Mouse (Mus musculus): ENCODE measurements around the gene Epc2.
A peak's percentile ranks its signal among the peaks of the same experiment; 100 is the strongest.
"Not testable (repeated sequence)": the region's sequence is repeated elsewhere in the genome, so short reads cannot be mapped to it uniquely, and the experiment has no call there.

Epc2 gene

GRCm38 (mm10) chr2:49471641-49472355, 20.5 kb downstream of the Epc2 start:
- no peak for DNase-seq (ENCODE audit: low read depth)

GRCm38 (mm10) chr2:49472443-49472842, 21.2 kb downstream of the Epc2 start:
- DNase-seq (ENCODE audit: low read depth): no peak

DNA sequence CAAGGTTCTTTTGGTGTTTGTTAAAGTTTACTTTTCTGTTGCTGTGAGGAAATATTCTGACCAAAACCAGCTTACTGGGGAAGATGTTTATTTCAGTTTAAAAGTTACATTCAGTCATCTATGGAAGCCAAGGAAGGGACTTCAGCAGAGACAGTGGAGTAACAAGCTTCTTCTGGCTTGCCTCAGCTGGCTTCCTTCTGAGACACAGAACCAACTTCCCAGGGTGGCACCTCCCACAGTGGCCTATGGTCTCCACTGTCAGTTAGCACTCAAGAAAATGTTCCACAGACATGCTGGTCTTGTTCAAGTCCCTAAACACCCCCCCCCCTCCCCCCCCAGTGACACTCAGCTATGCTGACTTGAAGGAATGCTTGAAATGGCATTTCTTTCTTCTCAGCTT, 30.9 kb downstream of the Epc2 start:
- no peak for DNase-seq (ENCODE audit: low read depth)

DNA sequence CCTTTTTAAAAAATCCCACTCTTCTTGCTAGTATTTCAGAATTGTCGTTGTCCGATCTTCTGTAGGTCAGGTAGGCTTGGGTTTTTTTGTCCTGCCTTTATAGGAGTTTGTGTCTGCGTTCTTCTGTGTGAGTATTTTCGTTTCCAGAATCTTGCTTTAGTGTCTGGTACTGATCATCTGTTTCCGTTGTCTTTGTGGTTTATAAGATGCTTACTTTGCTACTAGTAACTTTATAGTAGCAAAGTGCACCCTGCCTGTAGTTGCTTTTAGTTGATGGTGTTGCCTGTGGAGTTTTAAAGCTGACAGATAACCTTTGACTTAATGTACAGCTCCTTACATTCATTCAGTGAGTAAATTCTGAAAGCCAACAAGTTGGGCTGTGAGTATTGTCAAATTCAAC, 32.1 kb downstream of the Epc2 start:
- DNase-seq (ENCODE audit: low read depth): peak; percentile 27

GRCm38 (mm10) chr2:49501435-49501834, 50.1 kb downstream of the Epc2 start:
- no peak for DNase-seq (ENCODE audit: low read depth)

DNA sequence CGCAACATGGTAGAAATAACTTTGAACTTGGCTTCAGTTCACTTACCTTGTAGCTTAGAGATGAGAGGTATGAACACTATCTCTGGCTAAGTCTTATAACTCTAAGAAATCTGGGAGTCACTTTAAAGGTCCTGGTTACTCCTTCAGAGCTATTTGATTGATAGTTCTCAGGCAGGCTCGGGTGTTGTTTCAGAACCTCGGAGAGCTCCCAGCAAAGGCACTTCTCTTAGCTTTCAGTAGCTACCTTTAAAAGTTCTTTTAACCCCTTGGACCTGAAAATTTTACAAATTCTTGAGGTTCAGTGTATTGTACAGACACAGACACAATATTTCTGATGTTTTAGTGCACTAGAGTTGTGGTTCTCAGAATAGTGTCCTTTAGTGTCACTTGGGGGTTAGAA, 52.3 kb downstream of the Epc2 start:
- peak; percentile 44 for DNase-seq (ENCODE audit: low read depth)

GRCm38 (mm10) chr2:49505151-49505550, 53.9 kb downstream of the Epc2 start:
- not testable (repeated sequence) for DNase-seq (ENCODE audit: low read depth)

DNA sequence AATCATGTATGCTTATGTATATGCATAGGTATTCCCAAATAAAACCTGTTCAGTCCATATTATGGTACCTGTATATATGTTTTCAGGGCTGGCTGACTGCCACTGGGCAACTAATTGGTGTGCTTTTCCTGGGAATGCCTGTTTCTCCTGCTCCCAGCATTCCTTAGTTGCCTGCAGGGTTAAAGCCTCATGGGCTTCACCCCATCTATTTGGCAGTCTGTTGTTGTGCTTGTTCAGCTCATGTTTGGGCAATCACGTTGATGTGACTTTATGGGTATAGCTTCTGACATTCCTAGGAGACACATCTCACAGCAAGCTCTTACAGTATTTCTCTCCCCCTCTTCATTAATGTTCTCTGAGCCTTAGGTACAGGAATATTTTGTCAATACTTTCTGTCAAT, 59.5 kb downstream of the Epc2 start:
- DNase-seq (ENCODE audit: low read depth): no peak

DNA sequence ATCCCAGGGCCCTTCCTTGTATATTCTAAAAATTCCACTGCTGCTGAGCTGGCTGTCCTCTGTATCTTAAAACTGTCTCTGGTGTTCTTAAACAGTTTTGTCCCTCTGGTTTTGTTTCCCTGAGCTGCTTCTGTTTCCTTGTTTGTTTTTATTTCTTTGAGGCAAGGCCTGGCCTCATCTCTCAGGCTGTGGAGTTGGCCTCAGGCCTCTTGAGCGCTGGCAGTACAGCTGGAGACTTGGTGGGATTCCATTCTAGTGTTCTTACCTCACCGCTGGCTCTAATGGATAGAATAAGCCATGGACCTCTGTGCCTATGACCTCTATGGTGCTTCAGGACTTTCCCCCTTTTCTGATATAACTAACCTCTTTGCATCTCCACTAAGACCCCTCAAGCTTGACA, 64.7 kb downstream of the Epc2 start:
- DNase-seq (ENCODE audit: low read depth): no peak

- DNase-seq (ENCODE audit: low read depth): no peak
Measured at GRCm38 (mm10) chr2:49520409-49520808, 69.1 kb downstream of the Epc2 start.

DNA sequence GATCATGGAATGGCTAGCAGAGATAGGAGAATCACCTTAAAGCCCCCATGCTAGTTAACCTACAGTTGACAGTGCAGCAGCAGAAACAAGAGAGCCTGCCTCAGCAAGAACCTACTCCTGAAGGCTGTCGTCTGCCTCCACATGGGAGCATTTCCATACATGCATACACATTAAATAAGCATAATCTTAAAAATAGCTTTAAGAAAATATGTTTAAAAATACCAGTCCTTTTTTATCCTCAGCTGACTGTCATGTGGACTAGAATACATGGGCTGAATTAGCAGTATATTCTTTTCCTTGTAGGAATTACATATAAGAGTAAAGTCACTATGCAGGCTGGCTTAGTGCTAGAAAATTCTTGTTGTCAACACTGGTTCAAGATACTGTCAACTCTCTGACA, 69.7 kb downstream of the Epc2 start:
- DNase-seq (ENCODE audit: low read depth): no peak

DNA sequence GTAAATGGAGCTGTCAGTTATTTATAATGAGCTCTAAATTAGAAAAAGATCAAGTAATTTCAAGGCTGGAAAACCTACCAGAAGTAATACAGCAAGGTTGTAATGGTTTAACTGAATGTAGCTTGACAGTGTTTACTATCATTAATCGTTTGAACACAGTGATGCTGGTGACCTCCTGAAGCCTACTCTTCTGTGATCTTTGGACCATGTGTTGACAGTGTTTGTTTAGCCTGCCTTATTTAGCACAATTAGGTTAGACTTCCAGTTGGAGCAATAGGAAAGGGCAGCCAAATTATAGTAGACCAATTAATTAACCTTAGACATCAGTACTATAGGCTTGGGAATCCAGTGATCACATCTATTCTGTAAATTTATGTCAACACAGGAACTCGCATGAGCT, 70.3 kb downstream of the Epc2 start:
- DNase-seq (ENCODE audit: low read depth): no peak

DNA sequence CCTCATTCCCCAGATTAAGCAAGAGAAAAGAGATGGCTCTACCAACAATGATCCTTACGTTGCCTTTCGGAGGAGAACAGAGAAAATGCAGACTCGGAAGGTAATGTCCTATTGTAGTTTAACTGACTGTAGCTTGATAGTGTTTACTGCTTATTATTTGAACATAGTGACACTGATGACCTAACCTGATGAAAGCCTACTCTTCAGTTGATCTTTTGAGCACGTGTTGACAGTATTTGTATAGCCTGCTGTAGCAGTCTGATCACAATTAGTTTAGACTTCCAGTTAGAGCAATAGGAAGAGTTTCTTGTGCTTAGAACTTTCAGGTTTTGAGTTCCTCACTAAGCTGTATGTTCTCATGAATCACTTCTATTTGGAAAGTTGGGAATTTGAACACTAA, 71.3 kb downstream of the Epc2 start:
- no peak for DNase-seq (ENCODE audit: low read depth)

DNA sequence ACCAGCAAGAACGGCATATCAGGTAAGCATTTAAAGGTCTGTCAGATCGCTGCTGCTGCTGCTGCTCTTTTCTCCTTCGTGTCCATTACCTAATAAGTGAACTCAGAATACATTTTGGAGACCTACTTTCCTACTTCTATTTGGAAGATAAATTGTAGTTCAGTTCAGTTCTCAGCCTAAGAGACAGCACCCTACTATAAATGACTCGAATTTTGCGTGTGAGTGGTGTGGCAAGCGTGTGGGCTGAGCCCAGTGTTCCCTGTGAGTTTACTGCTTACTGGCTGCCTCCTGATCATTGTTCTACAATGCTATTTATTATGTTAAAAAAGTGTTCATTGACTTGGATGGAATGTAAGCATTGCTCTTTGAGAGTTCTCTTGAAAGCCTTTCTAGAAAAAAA, 85.9 kb downstream of the Epc2 start:
- DNase-seq (ENCODE audit: low read depth): no peak

DNA sequence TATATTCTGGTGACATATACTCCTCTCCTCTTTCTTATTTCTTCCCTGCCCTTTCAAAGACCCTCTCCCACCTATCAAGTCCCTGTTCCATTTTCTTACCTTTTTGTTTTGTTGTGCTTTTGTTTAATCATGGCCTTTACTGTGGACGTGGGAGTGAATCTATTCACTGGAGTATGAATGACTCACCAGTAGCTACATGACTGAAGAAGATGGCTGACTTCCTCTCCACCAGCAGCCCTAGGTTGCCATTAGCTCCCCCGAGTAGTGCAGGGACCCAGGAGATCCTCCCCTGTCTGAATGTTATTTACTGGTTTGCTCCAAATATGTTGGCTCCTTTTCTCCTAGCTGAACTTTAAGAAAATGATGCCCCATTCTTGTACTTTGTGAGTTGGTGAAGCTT, 86.8 kb downstream of the Epc2 start:
- DNase-seq (ENCODE audit: low read depth): no peak

- no peak for DNase-seq (ENCODE audit: low read depth)
Measured at GRCm38 (mm10) chr2:49539745-49540144, 88.5 kb downstream of the Epc2 start.

DNA sequence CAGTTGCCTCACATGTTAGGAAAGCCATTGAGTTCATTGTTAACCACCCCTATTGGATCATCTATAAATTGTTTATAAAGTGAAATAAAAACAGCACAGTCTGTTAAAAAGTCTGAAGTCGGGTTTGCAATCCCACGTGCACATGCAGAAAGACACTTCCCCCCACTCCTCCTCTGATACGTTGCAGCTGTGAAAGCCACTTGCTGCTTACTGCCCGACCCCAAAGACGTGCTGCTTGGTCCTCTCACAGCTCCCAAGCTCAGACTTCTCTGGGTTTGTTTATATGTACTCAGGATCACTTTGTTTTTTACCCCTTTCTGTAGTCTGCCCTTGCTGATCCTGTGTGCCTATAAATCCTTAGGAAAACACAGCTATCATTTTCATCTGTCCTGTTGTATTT, 96.5 kb downstream of the Epc2 start:
- DNase-seq (ENCODE audit: low read depth): no peak

GRCm38 (mm10) chr2:49548492-49548891, 97.2 kb downstream of the Epc2 start:
- DNase-seq (ENCODE audit: low read depth): no peak

DNA sequence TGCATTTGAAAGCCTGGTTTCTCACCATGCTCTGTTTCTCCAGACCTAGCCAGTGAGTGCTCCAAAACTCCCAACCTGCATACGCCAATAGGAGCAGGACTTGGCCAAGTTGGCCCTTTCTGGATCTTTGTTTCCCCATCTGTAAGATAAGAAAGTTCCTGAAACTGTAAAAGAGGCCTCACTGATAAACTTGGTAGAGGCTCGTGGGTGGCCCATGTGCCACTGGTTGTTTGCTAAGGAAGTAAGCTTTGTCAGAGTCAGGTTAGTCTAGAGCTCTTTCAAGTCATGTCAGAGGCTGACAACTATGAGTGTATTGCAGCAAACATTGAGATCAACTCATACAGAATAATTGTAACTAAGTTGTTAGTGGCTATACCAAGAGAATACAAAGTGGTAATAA, 101.8 kb downstream of the Epc2 start:
- DNase-seq (ENCODE audit: low read depth): no peak

- no peak for DNase-seq (ENCODE audit: low read depth)
Measured at GRCm38 (mm10) chr2:49557339-49557738, 106.1 kb downstream of the Epc2 start.

- DNase-seq (ENCODE audit: low read depth): no peak
Measured at GRCm38 (mm10) chr2:49558361-49558760, 107.1 kb downstream of the Epc2 start.

GRCm38 (mm10) chr2:49562688-49563350, 111.5 kb downstream of the Epc2 start:
- no peak for DNase-seq (ENCODE audit: low read depth)

DNA sequence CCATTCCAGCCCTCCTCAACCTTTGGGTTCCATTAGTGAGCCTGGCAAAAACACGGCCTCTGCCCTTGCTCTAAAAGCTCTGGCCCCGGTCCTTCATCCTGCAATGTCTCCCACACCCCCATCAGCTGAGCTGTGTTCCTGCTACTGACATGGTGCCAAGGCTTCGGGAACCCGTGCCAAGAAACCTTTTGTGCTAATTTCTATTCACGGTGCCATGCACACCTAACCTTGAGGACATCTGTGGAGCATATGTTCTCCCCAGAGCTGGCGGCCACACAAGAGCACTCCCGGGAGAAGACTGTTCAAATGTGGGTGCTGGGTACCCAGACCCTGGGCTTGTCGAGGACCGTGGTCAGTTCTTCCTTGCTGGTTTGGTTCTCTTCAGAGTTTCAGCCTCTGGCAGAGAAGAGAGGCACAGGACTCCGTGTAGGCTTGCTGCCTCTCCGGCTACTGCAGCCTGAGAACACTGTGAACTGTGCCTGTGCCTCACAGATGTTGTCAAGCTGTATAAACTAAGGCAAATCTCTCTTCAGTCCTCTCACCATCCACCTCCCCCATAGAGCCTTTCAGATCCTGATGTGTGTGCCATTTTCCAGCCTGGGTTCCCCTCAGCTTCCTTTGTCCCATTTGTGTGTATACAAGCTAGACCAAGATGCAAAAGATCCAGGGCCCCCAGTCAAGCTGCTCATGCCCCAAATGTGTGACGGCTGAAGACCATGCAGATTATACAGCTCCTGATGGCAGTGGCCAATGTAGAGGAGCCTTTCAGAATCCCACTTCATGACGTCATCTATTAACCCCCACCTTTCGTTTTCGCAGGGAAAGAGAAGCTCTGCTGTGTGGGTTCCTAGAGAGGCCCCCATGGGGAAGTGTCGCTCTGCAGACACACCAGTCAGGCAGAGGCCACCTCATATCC, 118.8 kb downstream of the Epc2 start:
- DNase-seq (ENCODE audit: low read depth): no peak
